Mouse (Mus musculus): Measurements from ENCODE around the gene Mycl. TPM values are rescaled to one million over a fixed set of nuclear protein-coding genes. Genes with fewer than 3 reads are reported as not detected.

Gene Mycl
- total and polyA plus RNA-seq, 2 experiments from 2014 or later = 0.12 to 14.7 TPM

DNA sequence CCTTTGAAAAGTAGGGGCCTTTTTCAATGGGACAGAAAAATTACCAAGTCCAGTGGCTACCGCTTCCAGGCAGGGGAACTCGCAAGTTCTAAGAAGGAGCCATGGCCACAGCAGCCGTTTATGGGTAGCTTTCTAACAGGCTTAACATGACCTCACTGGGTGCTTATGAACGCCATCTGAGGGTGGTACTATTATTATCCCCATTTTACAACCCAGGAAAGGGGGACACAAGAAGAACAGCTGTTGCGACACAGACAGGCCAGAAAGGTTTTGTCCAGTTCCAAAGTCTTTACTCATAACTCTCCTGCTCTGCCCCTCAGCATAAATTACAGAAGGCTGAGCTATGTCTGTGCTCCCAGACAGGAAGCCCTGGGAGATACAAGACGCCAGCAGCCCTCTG is 33.9 kb upstream of the Mycl start:
- DNase-seq (ENCODE audit: low spot score) (no peak), ATAC-seq (ENCODE audit: insufficient read depth, low read depth) (no peak)
- peaks cover 34% of the 10 kb centered on the region for H3K27me3 ChIP-seq (ENCODE audit: control insufficient read depth, insufficient read depth, low read length)
- no peak overlapping the region for H3K9ac ChIP-seq (replicated peaks; ENCODE audit: low read depth, low read length)
- no peaks in the 10 kb centered on the region for H3K36me3 ChIP-seq (replicated peaks; ENCODE audit: control insufficient read depth, insufficient read depth, low read length)
- no peak overlapping the region for H3K4me3 ChIP-seq (ENCODE audit: low read depth, low read length)
- H3K4me1 ChIP-seq (ENCODE audit: control insufficient read depth, insufficient read depth) = peaks cover 13% of the 10 kb centered on the region; the same call in 1 of the 2 replicates
- no peak overlapping the region for H3K27ac ChIP-seq (ENCODE audit: low read depth)
- H3K9me3 ChIP-seq (replicated peaks; ENCODE audit: control insufficient read depth, low read length) = no peaks in the 10 kb centered on the region
- TF ChIP-seq CTCF (IDR thresholded peaks at IDR 0.05; ENCODE audit: low read depth) (no peak), EP300 (IDR thresholded peaks at IDR 0.05; ENCODE audit: low read depth) (no peak)
- H3K4me2 ChIP-seq (ENCODE audit: low read depth, low read length) = peak overlapping the region; percentile 78
- WGBS = 45% methylated on average over 6 of the region's 6 CpGs

GRCm38 (mm10) chr4:122962751-122963150 is 32.7 kb upstream of the Mycl start:
- Histone ChIP-seq H3K4me2 (ENCODE audit: low read depth, low read length) (no peak overlapping the region), H3K4me1 (ENCODE audit: control insufficient read depth, insufficient read depth) (peaks cover 13% of the 10 kb centered on the region; the same call in 1 of the 2 replicates), H3K9ac (replicated peaks; ENCODE audit: low read depth, low read length) (no peak overlapping the region), H3K27ac (ENCODE audit: low read depth) (no peak overlapping the region), H3K36me3 (replicated peaks; ENCODE audit: control insufficient read depth, insufficient read depth, low read length) (no peaks in the 10 kb centered on the region), H3K9me3 (replicated peaks; ENCODE audit: control insufficient read depth, low read length) (no peaks in the 10 kb centered on the region), H3K27me3 (ENCODE audit: control insufficient read depth, insufficient read depth, low read length) (peaks cover 34% of the 10 kb centered on the region), H3K4me3 (ENCODE audit: low read depth, low read length) (no peak overlapping the region)
- TF ChIP-seq CTCF (IDR thresholded peaks at IDR 0.05; ENCODE audit: low read depth) (no peak), EP300 (IDR thresholded peaks at IDR 0.05; ENCODE audit: low read depth) (no peak)
- ATAC-seq (ENCODE audit: insufficient read depth, low read depth) = no peak
- 18% methylated on average over 8 of the region's 8 CpGs for WGBS
- no peak for DNase-seq (ENCODE audit: low spot score)

GRCm38 (mm10) chr4:122968106-122968505 is 27.3 kb upstream of the Mycl start:
- no peak overlapping the region for H3K27ac ChIP-seq (ENCODE audit: low read depth)
- no peak overlapping the region for H3K4me3 ChIP-seq (ENCODE audit: low read depth, low read length)
- no peak for TF ChIP-seq CTCF (IDR thresholded peaks at IDR 0.05; ENCODE audit: low read depth)
- TF ChIP-seq EP300 (IDR thresholded peaks at IDR 0.05; ENCODE audit: low read depth) = no peak
- H3K9ac ChIP-seq (replicated peaks; ENCODE audit: low read depth, low read length) = no peak overlapping the region
- H3K4me2 ChIP-seq (ENCODE audit: low read depth, low read length) = no peak overlapping the region
- ATAC-seq (ENCODE audit: insufficient read depth, low read depth) = no peak
- H3K27me3 ChIP-seq (ENCODE audit: control insufficient read depth, insufficient read depth, low read length) = no peaks in the 10 kb centered on the region
- 46% methylated on average over 4 of the region's 4 CpGs for WGBS
- H3K9me3 ChIP-seq (replicated peaks; ENCODE audit: control insufficient read depth, low read length) = no peaks in the 10 kb centered on the region
- no peaks in the 10 kb centered on the region for H3K4me1 ChIP-seq (ENCODE audit: control insufficient read depth, insufficient read depth)
- H3K36me3 ChIP-seq (replicated peaks; ENCODE audit: control insufficient read depth, insufficient read depth, low read length) = no peaks in the 10 kb centered on the region
- DNase-seq (ENCODE audit: low spot score) = no peak

GRCm38 (mm10) chr4:122971191-122971590 is 24.3 kb upstream of the Mycl start:
- no peaks in the 10 kb centered on the region for H3K27me3 ChIP-seq (ENCODE audit: control insufficient read depth, insufficient read depth, low read length)
- no peak for ATAC-seq (ENCODE audit: insufficient read depth, low read depth)
- no peak overlapping the region for H3K4me2 ChIP-seq (ENCODE audit: low read depth, low read length)
- H3K36me3 ChIP-seq (replicated peaks; ENCODE audit: control insufficient read depth, insufficient read depth, low read length) = no peaks in the 10 kb centered on the region
- TF ChIP-seq EP300 (IDR thresholded peaks at IDR 0.05; ENCODE audit: low read depth) (no peak), CTCF (IDR thresholded peaks at IDR 0.05; ENCODE audit: low read depth) (no peak)
- no peak overlapping the region for H3K27ac ChIP-seq (ENCODE audit: low read depth)
- H3K9me3 ChIP-seq (replicated peaks; ENCODE audit: control insufficient read depth, low read length) = no peaks in the 10 kb centered on the region
- WGBS = 64% methylated on average over 4 of the region's 4 CpGs
- no peak overlapping the region for H3K9ac ChIP-seq (replicated peaks; ENCODE audit: low read depth, low read length)
- no peaks in the 10 kb centered on the region for H3K4me1 ChIP-seq (ENCODE audit: control insufficient read depth, insufficient read depth)
- no peak overlapping the region for H3K4me3 ChIP-seq (ENCODE audit: low read depth, low read length)
- no peak for DNase-seq (ENCODE audit: low spot score)

DNA sequence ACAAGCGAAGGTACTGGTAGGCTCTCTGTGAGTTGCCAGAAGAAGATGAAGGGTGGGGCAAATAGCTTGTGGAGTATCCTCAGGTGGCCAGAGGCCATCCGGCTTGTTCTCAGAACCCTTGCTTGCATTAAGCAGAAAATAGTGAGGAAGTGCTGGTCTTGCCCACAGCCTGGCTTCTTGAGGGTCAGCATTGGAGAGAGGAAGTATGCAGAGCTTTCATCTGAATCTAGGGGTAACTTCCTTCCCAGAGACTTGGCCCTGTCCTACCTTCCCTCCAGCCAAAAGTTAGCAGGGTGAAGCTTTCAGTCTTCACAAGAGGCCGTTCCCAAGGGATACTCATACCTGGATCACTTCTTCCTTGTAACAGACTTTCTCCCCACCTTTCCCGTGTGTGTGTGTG is 23.8 kb upstream of the Mycl start:
- DNase-seq (ENCODE audit: low spot score) = no peak
- Histone ChIP-seq H3K4me2 (ENCODE audit: low read depth, low read length) (no peak overlapping the region), H3K27me3 (ENCODE audit: control insufficient read depth, insufficient read depth, low read length) (no peaks in the 10 kb centered on the region), H3K27ac (ENCODE audit: low read depth) (no peak overlapping the region), H3K36me3 (replicated peaks; ENCODE audit: control insufficient read depth, insufficient read depth, low read length) (no peaks in the 10 kb centered on the region), H3K4me1 (ENCODE audit: control insufficient read depth, insufficient read depth) (no peaks in the 10 kb centered on the region), H3K9me3 (replicated peaks; ENCODE audit: control insufficient read depth, low read length) (no peaks in the 10 kb centered on the region), H3K4me3 (ENCODE audit: low read depth, low read length) (no peak overlapping the region), H3K9ac (replicated peaks; ENCODE audit: low read depth, low read length) (no peak overlapping the region)
- TF ChIP-seq CTCF (IDR thresholded peaks at IDR 0.05; ENCODE audit: low read depth) (no peak), EP300 (IDR thresholded peaks at IDR 0.05; ENCODE audit: low read depth) (no peak)
- WGBS = 73% methylated on average over 4 of the region's 4 CpGs
- no peak for ATAC-seq (ENCODE audit: insufficient read depth, low read depth)

DNA sequence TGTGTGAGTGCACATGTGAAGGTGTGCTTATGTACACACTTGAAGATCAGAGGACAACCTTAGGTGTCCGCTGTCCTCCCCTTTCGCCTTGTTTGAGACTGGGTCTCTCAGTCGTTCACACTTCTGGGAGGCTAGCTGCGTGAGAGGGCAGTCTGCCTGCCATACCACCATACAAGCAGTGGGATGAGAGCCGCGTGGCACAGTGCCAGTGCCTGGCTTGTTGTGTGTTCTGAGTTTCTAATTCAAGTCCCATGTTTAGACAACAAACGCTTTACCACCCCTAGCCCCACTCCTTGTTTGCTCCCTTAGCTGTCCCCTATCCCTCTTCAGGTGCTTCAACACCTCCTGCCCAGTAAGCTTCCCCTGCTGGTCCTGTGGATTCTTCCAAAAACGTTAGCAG is 23.4 kb upstream of the Mycl start:
- ATAC-seq (ENCODE audit: insufficient read depth, low read depth) = no peak
- H3K27me3 ChIP-seq (ENCODE audit: control insufficient read depth, insufficient read depth, low read length) = no peaks in the 10 kb centered on the region
- H3K4me3 ChIP-seq (ENCODE audit: low read depth, low read length) = no peak overlapping the region
- no peaks in the 10 kb centered on the region for H3K36me3 ChIP-seq (replicated peaks; ENCODE audit: control insufficient read depth, insufficient read depth, low read length)
- H3K9ac ChIP-seq (replicated peaks; ENCODE audit: low read depth, low read length) = no peak overlapping the region
- DNase-seq (ENCODE audit: low spot score) = no peak
- H3K27ac ChIP-seq (ENCODE audit: low read depth) = no peak overlapping the region
- TF ChIP-seq EP300 (IDR thresholded peaks at IDR 0.05; ENCODE audit: low read depth) (no peak), CTCF (IDR thresholded peaks at IDR 0.05; ENCODE audit: low read depth) (no peak)
- 51% methylated on average over 8 of the region's 8 CpGs for WGBS
- no peaks in the 10 kb centered on the region for H3K9me3 ChIP-seq (replicated peaks; ENCODE audit: control insufficient read depth, low read length)
- no peak overlapping the region for H3K4me2 ChIP-seq (ENCODE audit: low read depth, low read length)
- H3K4me1 ChIP-seq (ENCODE audit: control insufficient read depth, insufficient read depth) = no peaks in the 10 kb centered on the region

Measured in heart, postnatal 0 days (tissue).